Mouse (Mus musculus) megakaryocyte, embryonic 14.5 days (primary cell): ENCODE measurements at regions not wholly inside any gene's neighbourhood (a gene's known extent, or its start where the extent isn't known, plus 50 kb on each side); places are given as distances from the start of the nearest gene placed in this dataset.

Source experiments
- H3K27me3 ChIP-seq: replicated peaks from 2 replicates; pipeline ENCODE3; 2012; ENCODE audit warnings: inconsistent platforms
- H3K36me3 ChIP-seq: replicated peaks from 2 replicates; pipeline ENCODE3; 2012; ENCODE audit warnings: low read length, inconsistent platforms, mixed read lengths
- H3K4me1 ChIP-seq: 2 replicates; pipeline ENCODE4 v1.6.1; 2012; ENCODE audit warnings: inconsistent platforms
- H3K4me3 ChIP-seq: replicated peaks from 2 replicates; pipeline ENCODE3; 2012; ENCODE audit warnings: moderate library complexity, mild to moderate bottlenecking, inconsistent platforms
- H3K9me3 ChIP-seq: 2 replicates; pipeline ENCODE4 v1.6.1; 2012; ENCODE audit warnings: inconsistent platforms
- FLI1 ChIP-seq: IDR thresholded peaks from 2 replicates; pipeline ENCODE4 v1.6.1; 2012; ENCODE audit warnings: low read length, inconsistent platforms, mixed read lengths
- GATA1 ChIP-seq: IDR thresholded peaks from 3 replicates; pipeline ENCODE4 v1.6.1; 2012; ENCODE audit warnings: mixed read lengths, low read length, inconsistent platforms, borderline replicate concordance

DNA sequence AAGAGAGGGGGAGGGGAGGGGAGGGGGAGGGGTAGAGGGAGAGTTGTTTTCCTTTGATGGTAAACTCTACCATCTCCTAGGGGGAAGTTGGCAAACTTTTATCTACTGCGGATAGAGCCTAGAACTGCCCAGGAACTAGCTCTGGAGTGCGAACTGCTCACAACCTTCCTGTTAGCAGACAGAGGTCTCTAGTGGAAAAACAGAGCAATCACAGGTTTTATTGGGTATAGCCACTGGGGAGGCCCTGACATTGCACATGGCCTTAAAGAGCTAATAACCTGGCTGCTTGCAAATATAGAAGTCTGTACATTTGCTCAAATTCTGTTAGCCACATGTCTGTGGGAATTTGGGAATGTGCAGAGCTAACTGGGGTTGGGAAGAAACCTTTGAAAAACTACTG lies 388.1 kb upstream of the Actbl2 start:
- Histone ChIP-seq H3K4me3 (no peak overlapping the region), H3K9me3 (no peaks in the 10 kb centered on the region), H3K27me3 (peaks cover 9% of the 10 kb centered on the region), H3K36me3 (no peaks in the 10 kb centered on the region), H3K4me1 (peaks cover 16% of the 10 kb centered on the region; the same call in 1 of the 2 replicates)
- TF ChIP-seq GATA1 (no peak), FLI1 (no peak)

DNA sequence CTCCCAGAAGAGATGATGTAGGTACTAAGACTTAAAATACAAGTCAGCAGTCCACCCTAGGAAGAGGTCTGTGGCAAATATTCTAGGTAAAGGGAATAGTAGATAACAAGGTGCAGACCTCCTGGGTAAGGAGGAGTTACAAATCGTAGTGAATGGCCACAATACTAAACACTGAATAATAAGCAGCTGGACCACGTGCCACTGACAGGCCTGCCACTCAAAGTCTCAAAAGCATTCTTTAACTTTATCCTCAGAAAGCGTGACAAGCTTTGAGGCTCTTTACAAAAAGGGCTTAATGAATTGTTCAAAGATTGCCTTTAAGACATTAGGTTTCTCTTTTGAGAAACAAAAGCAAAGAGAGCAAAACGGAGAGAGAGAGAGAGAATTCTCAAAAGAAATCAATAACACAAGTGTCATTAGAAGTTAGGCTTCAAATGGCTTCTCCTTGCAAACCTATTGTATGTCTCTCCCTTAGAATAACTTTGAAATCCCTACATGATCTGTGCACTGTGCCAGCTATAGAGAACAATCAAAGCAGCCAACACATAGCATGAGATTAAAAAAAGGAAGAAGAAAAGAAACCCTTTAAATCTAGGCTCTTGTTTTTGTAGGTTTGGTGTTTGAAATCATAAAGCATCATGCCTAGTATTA lies 383.6 kb upstream of the Actbl2 start:
- no peak overlapping the region for H3K4me3 ChIP-seq
- H3K9me3 ChIP-seq, result no peaks in the 10 kb centered on the region
- H3K36me3 ChIP-seq, result no peaks in the 10 kb centered on the region
- peaks cover 10% of the 10 kb centered on the region; the same call in 1 of the 2 replicates for H3K4me1 ChIP-seq
- no peak for TF ChIP-seq GATA1
- TF ChIP-seq FLI1, result no peak
- peaks cover 11% of the 10 kb centered on the region for H3K27me3 ChIP-seq

DNA sequence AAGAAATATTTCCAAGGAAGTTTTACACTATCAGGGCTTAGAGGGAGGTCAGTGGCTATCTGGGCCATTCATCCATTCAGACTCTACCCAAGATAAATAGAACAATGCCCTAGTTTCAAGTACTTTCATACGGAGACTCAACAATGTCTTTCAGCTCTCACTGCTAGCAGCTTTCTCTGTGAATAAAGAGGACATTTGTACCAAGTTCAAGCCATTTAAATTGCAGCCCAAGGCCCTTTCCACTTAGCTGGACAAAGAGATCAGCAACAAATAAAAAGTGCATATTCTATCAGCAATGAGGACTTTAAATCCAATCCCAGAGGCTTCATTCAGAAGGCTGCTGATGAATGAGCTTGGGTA lies 383.1 kb upstream of the Actbl2 start:
- TF ChIP-seq FLI1, result no peak
- TF ChIP-seq GATA1, result no peak
- Histone ChIP-seq H3K36me3 (no peaks in the 10 kb centered on the region), H3K9me3 (no peaks in the 10 kb centered on the region), H3K27me3 (peaks cover 11% of the 10 kb centered on the region), H3K4me1 (peaks cover 7% of the 10 kb centered on the region; the same call in 1 of the 2 replicates), H3K4me3 (no peak overlapping the region)

DNA sequence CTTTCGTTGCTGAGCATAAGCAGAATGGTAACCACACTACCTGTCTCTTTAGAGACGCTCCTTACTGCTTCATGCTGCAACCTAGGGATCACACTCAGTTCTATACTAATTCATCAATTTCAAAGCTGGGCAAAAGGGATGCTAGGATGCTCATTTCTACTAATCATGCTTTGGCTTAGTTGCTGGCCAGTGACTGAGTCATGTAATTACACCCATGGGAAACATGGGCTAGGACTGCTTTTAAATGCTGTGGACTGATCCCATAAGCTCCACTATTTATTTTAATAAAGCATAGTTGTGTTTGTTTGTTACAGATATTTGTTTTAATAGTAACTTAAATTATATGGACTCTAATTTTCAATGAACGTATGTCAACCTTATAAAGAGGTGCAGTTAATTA lies 373.2 kb upstream of the Actbl2 start:
- no peaks in the 10 kb centered on the region for H3K9me3 ChIP-seq
- TF ChIP-seq FLI1 (no peak), GATA1 (no peak)

DNA sequence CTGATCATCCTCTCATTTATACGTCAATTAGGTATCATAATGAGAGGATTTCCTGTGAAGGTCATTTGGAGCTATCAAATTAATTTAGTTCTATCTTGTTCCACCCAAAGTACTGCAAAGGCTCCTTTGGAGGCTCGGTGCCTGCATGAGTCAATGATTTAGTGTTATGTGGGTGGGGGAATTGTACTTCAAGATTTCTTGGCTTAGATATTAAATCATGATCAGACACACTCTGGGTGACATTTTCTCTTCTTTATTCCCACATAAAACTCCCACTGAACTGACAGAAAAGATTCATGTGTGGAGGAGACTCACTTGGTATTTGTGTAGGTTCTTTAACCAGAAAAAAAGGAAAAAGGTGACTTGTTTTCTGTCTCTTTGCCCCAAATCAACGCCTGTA lies 372.6 kb upstream of the Actbl2 start:
- no peak overlapping the region for H3K4me3 ChIP-seq
- H3K36me3 ChIP-seq, result no peaks in the 10 kb centered on the region
- H3K27me3 ChIP-seq, result peaks cover 2% of the 10 kb centered on the region
- no peaks in the 10 kb centered on the region for H3K4me1 ChIP-seq
- no peaks in the 10 kb centered on the region for H3K9me3 ChIP-seq
- TF ChIP-seq GATA1 (no peak), FLI1 (no peak)

More for the DNA sequence above, 373.2 kb upstream of the Actbl2 start:
- Histone ChIP-seq H3K4me1 (no peaks in the 10 kb centered on the region), H3K36me3 (no peaks in the 10 kb centered on the region), H3K4me3 (no peak overlapping the region), H3K27me3 (peaks cover 2% of the 10 kb centered on the region)

DNA sequence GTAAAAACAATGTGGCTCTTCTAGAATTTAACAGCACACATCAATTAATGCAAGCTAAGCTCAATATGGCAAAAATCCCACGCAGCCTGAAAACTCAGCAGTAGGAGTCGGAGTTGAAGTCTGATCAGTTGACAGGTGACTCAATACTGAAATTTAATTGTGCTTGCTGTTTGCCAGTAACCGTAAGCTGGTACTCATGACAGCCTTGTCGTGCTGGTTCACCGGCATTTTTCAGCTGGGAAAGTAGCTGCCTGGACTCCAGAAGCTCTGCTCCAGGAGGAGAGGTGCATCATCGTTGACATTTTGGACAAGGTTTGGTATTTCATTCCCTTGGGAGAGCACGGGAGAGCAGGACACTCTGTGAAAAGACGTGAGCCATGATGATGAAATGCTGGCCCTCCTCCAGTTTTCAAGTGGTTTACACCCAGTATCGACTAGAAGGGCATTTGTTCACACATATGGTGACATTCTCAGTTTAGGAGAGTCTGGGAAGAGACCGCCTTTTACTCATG lies 372.1 kb upstream of the Actbl2 start:
- H3K4me1 ChIP-seq, result no peaks in the 10 kb centered on the region
- H3K27me3 ChIP-seq, result peaks cover 2% of the 10 kb centered on the region
- H3K4me3 ChIP-seq, result no peak overlapping the region
- no peaks in the 10 kb centered on the region for H3K36me3 ChIP-seq
- H3K9me3 ChIP-seq, result no peaks in the 10 kb centered on the region
- no peak for TF ChIP-seq FLI1
- TF ChIP-seq GATA1, result no peak

DNA sequence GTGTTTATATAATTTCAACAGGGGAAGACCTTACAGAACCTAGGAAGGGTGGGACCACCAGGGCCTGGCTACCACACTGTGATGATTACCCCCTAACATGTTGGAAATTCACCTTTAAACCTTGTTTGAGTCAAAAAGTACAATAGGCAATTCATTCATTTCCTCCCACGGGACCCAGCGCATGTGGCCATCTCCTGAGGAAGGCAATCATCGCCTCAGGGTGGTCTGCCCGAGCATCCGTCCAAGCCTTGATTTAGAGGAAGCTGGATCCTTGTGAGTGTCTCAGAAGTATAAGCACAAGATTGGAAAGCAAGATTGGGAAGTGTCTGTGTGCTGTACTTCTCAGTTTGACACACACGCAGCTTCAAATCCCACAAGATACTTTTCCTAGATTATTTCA lies 360.9 kb upstream of the Actbl2 start:
- no peaks in the 10 kb centered on the region for H3K36me3 ChIP-seq
- H3K27me3 ChIP-seq, result peaks cover 2% of the 10 kb centered on the region
- H3K4me3 ChIP-seq, result no peak overlapping the region
- peaks cover 16% of the 10 kb centered on the region for H3K4me1 ChIP-seq
- TF ChIP-seq FLI1 (no peak), GATA1 (no peak)
- H3K9me3 ChIP-seq, result no peaks in the 10 kb centered on the region

DNA sequence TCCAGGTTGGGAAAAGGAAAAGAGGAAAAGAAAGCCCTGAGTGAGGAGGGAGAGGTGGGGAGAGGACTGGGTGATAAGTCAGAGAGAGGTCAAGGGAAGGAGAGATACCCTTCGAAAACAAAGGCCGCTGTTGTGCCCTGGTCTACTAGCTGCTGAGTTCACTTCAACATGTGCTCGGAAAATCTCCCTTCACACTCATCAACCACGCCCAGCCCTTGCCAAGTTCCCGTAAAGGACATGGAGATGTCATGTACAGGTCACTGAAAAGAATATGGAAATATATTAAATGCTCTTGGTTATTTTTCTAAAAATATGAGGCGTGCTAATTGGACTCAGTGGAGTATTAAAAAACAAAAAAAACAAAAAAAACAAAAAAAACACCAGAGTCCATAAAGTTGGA lies 359.5 kb upstream of the Actbl2 start:
- no peaks in the 10 kb centered on the region for H3K9me3 ChIP-seq
- no peaks in the 10 kb centered on the region for H3K36me3 ChIP-seq
- no peak for TF ChIP-seq FLI1
- TF ChIP-seq GATA1, result no peak
- H3K27me3 ChIP-seq, result peaks cover 2% of the 10 kb centered on the region
- no peak overlapping the region for H3K4me3 ChIP-seq
- H3K4me1 ChIP-seq, result peaks cover 18% of the 10 kb centered on the region

DNA sequence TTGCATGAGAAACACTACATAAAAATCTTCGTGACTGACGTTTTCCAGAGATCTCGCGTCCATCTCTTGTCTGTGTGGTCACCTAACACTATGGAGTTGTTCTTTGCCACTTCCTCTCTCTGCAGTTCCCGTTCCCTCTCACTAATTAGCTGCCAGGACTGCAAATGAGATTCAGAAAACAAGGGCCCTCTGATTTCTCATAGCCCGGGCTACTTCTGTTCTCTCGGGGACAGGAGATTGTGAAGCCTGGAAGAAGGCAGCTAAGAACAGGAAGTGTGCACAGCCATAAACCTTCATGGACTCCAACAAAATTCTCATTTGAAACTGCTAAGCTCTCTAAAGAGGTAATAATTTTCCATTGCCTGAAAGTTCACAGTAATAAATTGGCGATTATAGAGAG lies 358.9 kb upstream of the Actbl2 start:
- Histone ChIP-seq H3K36me3 (no peaks in the 10 kb centered on the region), H3K27me3 (peaks cover under 1% of the 10 kb centered on the region), H3K9me3 (no peaks in the 10 kb centered on the region), H3K4me3 (no peak overlapping the region), H3K4me1 (peaks cover 18% of the 10 kb centered on the region)
- TF ChIP-seq FLI1 (no peak), GATA1 (no peak)

DNA sequence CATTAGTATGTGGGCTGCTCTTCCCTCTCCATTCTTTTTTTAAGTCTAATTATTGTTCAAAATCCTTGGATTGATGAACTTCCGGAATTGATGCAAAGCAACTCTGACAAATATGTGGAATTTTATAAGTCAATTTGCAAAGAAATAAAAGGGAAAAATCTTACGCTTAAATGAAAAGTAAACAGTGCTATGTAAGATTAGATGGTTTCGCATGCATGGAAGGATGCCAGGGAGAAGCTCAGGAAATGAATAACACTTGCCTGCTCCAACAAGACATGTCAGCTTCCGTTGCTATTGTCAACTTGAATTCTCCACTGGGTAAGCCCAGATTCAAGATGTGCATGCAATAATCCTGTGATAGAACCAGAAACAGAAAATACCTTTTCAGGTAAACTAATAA lies 357.2 kb upstream of the Actbl2 start:
- Histone ChIP-seq H3K4me1 (peaks cover 8% of the 10 kb centered on the region), H3K9me3 (no peaks in the 10 kb centered on the region), H3K4me3 (no peak overlapping the region), H3K36me3 (no peaks in the 10 kb centered on the region), H3K27me3 (no peaks in the 10 kb centered on the region)
- TF ChIP-seq FLI1 (no peak), GATA1 (no peak)
